Mouse (Mus musculus): ENCODE results near the gene Col4a3bp.
"Not testable (repeated sequence)": the region's sequence is repeated elsewhere in the genome, so short reads cannot be mapped to it uniquely, and the experiment has no call there.

The Col4a3bp gene

DNA sequence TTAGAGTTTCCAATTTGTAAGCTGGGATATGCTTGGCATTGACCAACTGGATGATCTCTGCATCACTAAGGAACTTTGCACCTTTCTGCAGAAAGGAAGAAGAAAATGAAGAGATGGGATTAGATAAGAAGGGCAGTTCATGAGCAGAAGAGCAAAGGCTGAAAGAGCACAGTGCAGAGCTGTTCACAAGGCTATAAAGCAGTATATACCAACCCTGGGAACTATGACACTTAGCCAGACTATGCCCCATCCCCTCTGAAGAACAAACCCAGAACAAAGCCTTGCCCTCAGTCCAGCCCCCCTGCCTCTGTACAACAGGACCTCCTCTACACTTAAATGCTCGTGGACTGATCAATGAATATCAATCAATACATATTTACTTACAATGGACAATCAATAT is 114.3 kb downstream of the Col4a3bp start:
- DNase-seq: no peak

GRCm38 (mm10) chr13:96658936-96659335 is 116.5 kb downstream of the Col4a3bp start:
- DNase-seq: no peak

DNA sequence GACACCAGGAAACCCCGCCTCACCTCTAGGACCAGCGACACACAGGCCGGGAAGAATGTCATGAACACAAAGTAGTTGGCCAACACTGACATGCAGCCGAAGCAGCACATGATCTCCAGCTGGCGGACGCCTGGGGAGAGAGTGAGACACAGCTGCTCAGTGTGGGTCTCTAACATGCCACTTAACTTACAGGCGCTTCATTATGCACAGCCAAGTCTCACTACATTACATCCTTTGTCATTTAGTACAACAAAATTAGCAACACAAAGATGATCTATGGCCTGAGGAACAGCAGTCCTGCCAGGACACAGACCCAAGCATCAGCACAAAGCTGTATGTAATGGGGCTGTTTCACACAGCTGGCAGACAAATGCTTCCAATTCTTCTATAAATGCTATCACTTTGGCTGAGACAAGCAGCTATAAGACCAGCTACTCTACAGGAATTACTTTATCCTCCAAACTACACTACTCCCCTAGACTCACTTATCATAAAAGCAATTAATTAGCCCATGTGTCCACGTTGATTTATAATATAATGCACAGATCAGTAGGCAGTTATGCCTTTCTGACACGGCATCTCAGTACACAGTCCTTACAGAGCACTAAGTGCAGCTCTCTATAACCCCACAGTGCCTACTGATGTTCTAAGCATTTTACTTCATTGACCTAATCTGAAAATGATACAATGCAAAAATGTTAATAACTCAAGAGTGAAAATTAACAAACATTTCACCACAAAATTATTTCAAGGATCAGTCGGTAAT is 117.9 kb downstream of the Col4a3bp start:
- no peak for DNase-seq

DNA sequence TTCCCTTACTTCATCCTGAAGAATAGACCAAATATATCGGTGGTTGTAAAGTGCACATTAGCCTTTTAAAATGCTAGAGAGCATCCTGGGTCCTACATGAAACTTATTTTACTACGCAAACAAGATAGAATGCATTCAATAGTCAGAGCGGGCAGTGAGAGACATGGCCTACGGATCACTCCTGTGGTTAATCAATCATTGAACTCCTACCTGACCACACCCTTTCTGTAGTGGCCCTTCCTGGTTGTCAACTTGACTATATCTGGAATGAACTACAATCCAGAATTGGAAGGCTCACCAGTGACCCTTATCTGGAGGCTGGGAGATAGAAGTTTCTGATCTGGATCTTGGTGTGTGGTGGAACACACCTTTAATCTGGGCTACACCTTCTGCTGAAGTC is 120.7 kb downstream of the Col4a3bp start:
- DNase-seq: not testable (repeated sequence)

DNA sequence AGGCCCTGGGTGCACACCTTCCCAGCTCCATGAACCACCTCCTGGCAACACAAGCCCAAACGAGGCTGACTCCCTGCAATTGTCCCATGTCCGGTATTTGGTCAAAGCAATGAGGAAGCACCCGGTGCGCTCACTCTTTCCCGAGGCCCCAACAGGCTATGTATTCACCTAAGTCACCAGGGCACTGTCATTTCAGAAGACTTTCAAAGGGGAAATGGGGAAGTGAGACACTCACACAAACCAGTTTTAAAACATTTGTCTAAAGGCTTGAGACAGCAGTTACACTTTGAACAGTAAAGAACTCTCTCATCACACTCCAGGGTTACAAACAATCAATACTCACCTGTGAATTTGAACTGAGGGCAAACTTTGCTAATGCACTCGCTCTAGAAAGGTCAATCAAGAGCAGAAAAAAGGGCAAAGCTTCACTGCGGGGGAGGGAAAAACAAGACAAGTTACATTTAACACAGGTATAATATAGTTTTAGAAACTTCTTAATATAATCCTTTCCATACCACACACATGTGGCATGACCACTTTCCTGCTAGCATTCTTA is 122.1 kb downstream of the Col4a3bp start:
- DNase-seq: no peak

GRCm38 (mm10) chr13:96670019-96670405 is 127.6 kb downstream of the Col4a3bp start:
- DNase-seq: no peak

DNA sequence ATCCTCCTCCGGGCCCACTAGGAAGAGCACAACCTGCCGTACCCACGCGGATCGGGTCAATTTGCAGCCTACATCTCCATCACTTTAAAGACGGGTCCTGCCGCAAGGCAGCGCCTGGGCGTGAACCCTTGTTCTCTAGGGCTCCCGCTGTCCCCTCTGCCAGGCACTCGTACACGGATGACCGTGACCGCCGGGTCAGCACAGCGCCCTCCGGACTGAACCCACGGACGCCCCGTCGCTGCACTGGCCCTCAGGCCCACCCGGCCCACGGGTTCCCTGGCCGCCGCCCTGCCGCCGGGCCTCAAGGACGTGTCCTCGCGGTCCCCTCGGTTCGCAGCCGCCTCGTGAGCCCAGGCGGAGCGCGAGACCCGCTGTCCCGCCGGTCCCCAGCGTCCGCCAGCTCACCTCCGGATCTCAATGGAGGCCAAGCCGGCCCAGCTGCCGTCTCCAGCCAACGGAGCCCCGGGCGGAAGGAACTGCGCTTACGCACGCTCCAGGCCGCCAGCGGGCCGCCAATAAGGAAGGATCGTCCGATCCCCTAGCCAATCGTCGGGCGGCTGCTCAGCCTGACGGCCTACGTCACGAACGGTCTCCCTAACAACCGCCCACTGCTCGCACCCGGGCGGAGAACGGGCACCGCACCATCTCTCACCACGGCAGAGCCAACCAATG is 128.1 kb downstream of the Col4a3bp start, which contains the start of gene Hmgcr:
Gene Hmgcr, minus strand, starts transcription at position 531 of the 672 bp plus-strand sequence.
- peak; percentile 96 for DNase-seq

GRCm38 (mm10) chr13:96671078-96671905 is 128.9 kb downstream of the Col4a3bp start:
- no peak for DNase-seq

DNA sequence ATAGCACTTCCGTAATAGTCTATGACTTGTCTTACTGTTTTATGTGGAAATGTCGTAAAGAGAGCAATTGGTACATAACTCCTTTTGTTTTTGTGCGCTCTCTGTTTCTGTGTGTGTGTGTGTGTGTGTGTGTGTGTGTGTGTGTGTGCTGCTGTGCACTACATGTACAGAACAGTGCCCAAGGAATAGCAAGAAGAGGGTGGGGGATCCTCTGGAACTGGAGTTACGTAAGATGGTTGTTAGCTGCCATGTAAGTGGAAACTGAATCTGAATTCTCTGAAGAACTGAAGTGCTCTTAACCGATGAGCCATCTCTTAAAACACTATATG is 129.5 kb downstream of the Col4a3bp start:
- no peak for DNase-seq

GRCm38 (mm10) chr13:96672276-96672675 is 129.9 kb downstream of the Col4a3bp start:
- DNase-seq: no peak

DNA sequence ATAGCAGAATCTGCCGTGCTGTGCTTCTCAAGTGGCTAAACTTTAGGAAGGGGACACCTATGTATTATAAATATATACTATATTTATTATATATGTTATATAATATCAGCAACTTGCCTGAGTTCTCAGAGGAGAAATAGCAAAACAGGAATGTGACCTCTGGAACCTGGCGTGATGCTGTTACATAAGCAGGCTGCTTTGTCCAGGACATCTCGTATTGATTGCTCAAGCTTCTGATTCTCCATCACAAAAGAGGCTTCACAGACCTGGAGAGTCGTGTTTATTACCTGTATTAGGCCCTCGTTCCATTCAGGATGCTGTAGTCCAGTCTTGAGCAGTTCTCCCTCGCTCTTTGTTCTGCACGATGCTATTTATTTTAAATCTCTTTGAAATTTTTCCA is 131.4 kb downstream of the Col4a3bp start:
- no peak for DNase-seq

- DNase-seq: no peak
Measured at GRCm38 (mm10) chr13:96675756-96676155, 133.3 kb downstream of the Col4a3bp start.

- no peak for DNase-seq
Measured at GRCm38 (mm10) chr13:96677071-96677470, 134.7 kb downstream of the Col4a3bp start.

GRCm38 (mm10) chr13:96678616-96679015 is 136.2 kb downstream of the Col4a3bp start:
- DNase-seq: no peak

DNA sequence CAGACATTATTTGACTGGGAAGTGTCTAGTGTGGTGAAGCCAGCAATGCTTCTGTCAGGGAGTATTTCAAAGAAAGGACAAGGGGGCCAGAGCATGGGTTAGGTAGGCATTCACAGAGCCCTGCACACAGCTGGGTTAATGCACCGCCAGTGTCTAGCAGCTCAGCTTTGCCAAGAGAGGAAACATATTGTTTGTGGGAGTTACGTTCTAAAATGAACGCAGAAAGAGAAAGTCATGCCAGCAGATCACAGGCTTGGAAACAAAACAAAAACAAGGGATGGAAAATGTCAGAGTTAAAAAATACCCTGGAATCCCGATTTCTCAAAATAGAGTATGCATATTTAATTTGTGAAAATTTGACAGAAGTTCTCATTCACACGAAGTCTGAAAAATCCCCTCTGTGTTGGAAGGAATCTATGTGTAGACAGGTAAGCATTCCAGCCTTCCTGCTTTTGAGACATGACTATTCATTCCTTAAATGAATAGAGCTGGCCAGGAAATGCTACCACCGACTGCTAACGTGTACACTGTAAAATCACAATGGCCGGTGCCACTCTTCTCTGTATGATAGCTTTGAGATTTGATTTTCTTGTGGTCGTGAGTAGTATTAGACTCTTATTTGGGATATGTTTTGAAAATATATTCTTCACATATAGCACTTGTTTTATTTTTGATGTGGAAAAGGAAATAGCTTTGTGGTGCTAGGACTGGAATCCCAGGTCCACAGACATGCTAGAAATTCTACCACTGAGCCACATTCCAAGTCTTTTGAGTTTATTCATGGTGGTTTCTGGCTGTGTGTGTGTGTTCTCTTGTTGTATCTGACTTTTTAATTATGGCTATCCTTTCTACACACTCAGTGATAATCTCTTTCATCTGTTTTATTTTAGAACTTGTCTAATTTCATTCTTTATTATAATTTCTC is 138.0 kb downstream of the Col4a3bp start:
- no peak for DNase-seq

GRCm38 (mm10) chr13:96681088-96681620 is 138.7 kb downstream of the Col4a3bp start:
- no peak for DNase-seq

- no peak for DNase-seq
Measured at GRCm38 (mm10) chr13:96684779-96685178, 142.4 kb downstream of the Col4a3bp start.

GRCm38 (mm10) chr13:96687261-96687660 is 144.8 kb downstream of the Col4a3bp start:
- DNase-seq: no peak
